Mouse (Mus musculus): ENCODE results near the gene Sorl1.

The Sorl1 gene

GRCm38 (mm10) chr9:41985636-41986035 is 138.5 kb downstream of the Sorl1 start:
- in situ Hi-C loops (cut with MboI; ENCODE audit: low pct_unique_long_range_greater_than_20kb in 1 of 2, low sequenced_read_pairs in 2 of 2, unreplicated experiment in 1 of 2): no loop called here

- in situ Hi-C loops (cut with MboI; ENCODE audit: low pct_unique_long_range_greater_than_20kb in 1 of 2, low sequenced_read_pairs in 2 of 2, unreplicated experiment in 1 of 2): no loop called here
These were observed 139.0 kb downstream of the Sorl1 start for GRCm38 (mm10) chr9:41985052-41985451.

GRCm38 (mm10) chr9:41984306-41984705 is 139.8 kb downstream of the Sorl1 start:
- in situ Hi-C loops (cut with MboI; ENCODE audit: low pct_unique_long_range_greater_than_20kb in 1 of 2, low sequenced_read_pairs in 2 of 2, unreplicated experiment in 1 of 2): no loop called here

- in situ Hi-C loops (cut with MboI; ENCODE audit: low pct_unique_long_range_greater_than_20kb in 1 of 2, low sequenced_read_pairs in 2 of 2, unreplicated experiment in 1 of 2): no loop called here
These were observed 140.8 kb downstream of the Sorl1 start for GRCm38 (mm10) chr9:41983286-41983685.

GRCm38 (mm10) chr9:41982760-41983159 is 141.3 kb downstream of the Sorl1 start:
- in situ Hi-C loops (cut with MboI; ENCODE audit: low pct_unique_long_range_greater_than_20kb in 1 of 2, low sequenced_read_pairs in 2 of 2, unreplicated experiment in 1 of 2): no loop called here

- in situ Hi-C loops (cut with MboI; ENCODE audit: low pct_unique_long_range_greater_than_20kb in 1 of 2, low sequenced_read_pairs in 2 of 2, unreplicated experiment in 1 of 2): no loop called here
These were observed 142.1 kb downstream of the Sorl1 start for GRCm38 (mm10) chr9:41982023-41982422.

- in situ Hi-C loops (cut with MboI; ENCODE audit: low pct_unique_long_range_greater_than_20kb in 1 of 2, low sequenced_read_pairs in 2 of 2, unreplicated experiment in 1 of 2): no loop called here
These were observed 142.8 kb downstream of the Sorl1 start for GRCm38 (mm10) chr9:41981306-41981705.

- in situ Hi-C loops (cut with MboI; ENCODE audit: low pct_unique_long_range_greater_than_20kb in 1 of 2, low sequenced_read_pairs in 2 of 2, unreplicated experiment in 1 of 2): no loop called here
These were observed 143.3 kb downstream of the Sorl1 start for GRCm38 (mm10) chr9:41980796-41981195.

GRCm38 (mm10) chr9:41978366-41978765 is 145.7 kb downstream of the Sorl1 start:
- in situ Hi-C loops (cut with MboI; ENCODE audit: low pct_unique_long_range_greater_than_20kb in 1 of 2, low sequenced_read_pairs in 2 of 2, unreplicated experiment in 1 of 2): no loop called here

GRCm38 (mm10) chr9:41975968-41976367 is 148.1 kb downstream of the Sorl1 start:
- in situ Hi-C loops (cut with MboI; ENCODE audit: low pct_unique_long_range_greater_than_20kb in 1 of 2, low sequenced_read_pairs in 2 of 2, unreplicated experiment in 1 of 2): no loop called here

- in situ Hi-C loops (cut with MboI; ENCODE audit: low pct_unique_long_range_greater_than_20kb in 1 of 2, low sequenced_read_pairs in 2 of 2, unreplicated experiment in 1 of 2): loop anchor here in 1 of 2 experiments (25.0 kb wide), 1 partner anchor 362 kb away; no protein-coding TSS in a partner anchor
These were observed 149.4 kb downstream of the Sorl1 start for GRCm38 (mm10) chr9:41974661-41975060.

- in situ Hi-C loops (cut with MboI; ENCODE audit: low pct_unique_long_range_greater_than_20kb in 1 of 2, low sequenced_read_pairs in 2 of 2, unreplicated experiment in 1 of 2): loop anchor here in 1 of 2 experiments (25.0 kb wide), 1 partner anchor 362 kb away; no protein-coding TSS in a partner anchor
These were observed 150.1 kb downstream of the Sorl1 start for GRCm38 (mm10) chr9:41973775-41974657.

GRCm38 (mm10) chr9:41969961-41970360 is 154.1 kb downstream of the Sorl1 start:
- in situ Hi-C loops (cut with MboI; ENCODE audit: low pct_unique_long_range_greater_than_20kb in 1 of 2, low sequenced_read_pairs in 2 of 2, unreplicated experiment in 1 of 2): loop anchor here in 1 of 2 experiments (25.0 kb wide), 1 partner anchor 358 kb away; no protein-coding TSS in a partner anchor

- in situ Hi-C loops (cut with MboI; ENCODE audit: low pct_unique_long_range_greater_than_20kb in 1 of 2, low sequenced_read_pairs in 2 of 2, unreplicated experiment in 1 of 2): loop anchor here in 1 of 2 experiments (25.0 kb wide), 1 partner anchor 357 kb away; no protein-coding TSS in a partner anchor
These were observed 155.2 kb downstream of the Sorl1 start for GRCm38 (mm10) chr9:41968673-41969460.

- in situ Hi-C loops (cut with MboI; ENCODE audit: low pct_unique_long_range_greater_than_20kb in 1 of 2, low sequenced_read_pairs in 2 of 2, unreplicated experiment in 1 of 2): loop anchor here in 1 of 2 experiments (25.0 kb wide), 1 partner anchor 349 kb away; no protein-coding TSS in a partner anchor
These were observed 162.8 kb downstream of the Sorl1 start for GRCm38 (mm10) chr9:41961274-41961673.

- in situ Hi-C loops (cut with MboI; ENCODE audit: low pct_unique_long_range_greater_than_20kb in 1 of 2, low sequenced_read_pairs in 2 of 2, unreplicated experiment in 1 of 2): loop anchor here (10.0 to 25.0 kb wide), 2 partner anchors 346 to 483 kb away; no protein-coding TSS in a partner anchor
These were observed 165.8 kb downstream of the Sorl1 start for GRCm38 (mm10) chr9:41958282-41958681.

GRCm38 (mm10) chr9:41953486-41953885 is 170.6 kb downstream of the Sorl1 start:
- in situ Hi-C loops (cut with MboI; ENCODE audit: low pct_unique_long_range_greater_than_20kb in 1 of 2, low sequenced_read_pairs in 2 of 2, unreplicated experiment in 1 of 2): loop anchor here (5.0 to 25.0 kb wide), 3 partner anchors 341 to 479 kb away; no protein-coding TSS in a partner anchor

- in situ Hi-C loops (cut with MboI; ENCODE audit: low pct_unique_long_range_greater_than_20kb in 1 of 2, low sequenced_read_pairs in 2 of 2, unreplicated experiment in 1 of 2): loop anchor here (5.0 to 25.0 kb wide), 3 partner anchors 340 to 478 kb away; no protein-coding TSS in a partner anchor
These were observed 171.4 kb downstream of the Sorl1 start for GRCm38 (mm10) chr9:41952650-41953204.
